17 mouse cellular contexts compared by ENCODE assay signal in genomic region chr1:121136284-121136683, GRCm38 (mm10).
"Had no signal": no experiment of that assay in that cellular context is flagged by ENCODE, and none has a peak within 500 bp of the region (broad histone marks: within the 10 kb centered on the region; RNA-seq: fewer than 3 reads in every experiment).

No protein-coding gene starts in this region.

- H3K36me3 ChIP-seq: lung, embryonic 15.5 days; midbrain, embryonic 13.5 days; midbrain, embryonic 15.5 days; neural tube, embryonic 12.5 days; stomach, embryonic 15.5 days had no signal

- DNase-seq: lung, adult 2 months; lung, postnatal 14 days; lung, postnatal 36 days; right cerebral cortex, postnatal 14 days; thymus, adult 18-20 months; thymus, postnatal 25 days; thymus, postnatal 4 days had no signal

- H3K27ac ChIP-seq: lung, embryonic 15.5 days; macrophage; midbrain, embryonic 13.5 days; midbrain, embryonic 15.5 days; neural tube, embryonic 12.5 days; stomach, embryonic 15.5 days; stomach, postnatal 0 days had no signal

- H3K9me3 ChIP-seq: lung, embryonic 15.5 days; megakaryocyte, embryonic 14.5 days; midbrain, embryonic 13.5 days; midbrain, embryonic 15.5 days; neural tube, embryonic 12.5 days; stomach, embryonic 15.5 days had no signal

- H3K4me1 ChIP-seq: lung, embryonic 15.5 days; megakaryocyte, embryonic 14.5 days; midbrain, embryonic 13.5 days; midbrain, embryonic 15.5 days; neural tube, embryonic 12.5 days; stomach, embryonic 15.5 days had no signal

- H3K4me3 ChIP-seq: lung, embryonic 15.5 days; megakaryocyte, embryonic 14.5 days; midbrain, embryonic 13.5 days; midbrain, embryonic 15.5 days; neural tube, embryonic 12.5 days; stomach, embryonic 15.5 days had no signal

- H3K4me2 ChIP-seq: lung, embryonic 15.5 days; midbrain, embryonic 11.5 days; midbrain, embryonic 13.5 days; midbrain, embryonic 15.5 days; neural tube, embryonic 12.5 days; stomach, embryonic 15.5 days had no signal

- H3K27me3 ChIP-seq: lung, embryonic 15.5 days; megakaryocyte, embryonic 14.5 days; midbrain, embryonic 13.5 days; midbrain, embryonic 15.5 days; neural tube, embryonic 12.5 days; stomach, embryonic 15.5 days had no signal

- ATAC-seq: lung, postnatal 0 days; midbrain, embryonic 13.5 days; midbrain, embryonic 15.5 days had no signal

- H3K9ac ChIP-seq: lung, embryonic 15.5 days; midbrain, embryonic 13.5 days; midbrain, embryonic 15.5 days; neural tube, embryonic 12.5 days; stomach, embryonic 15.5 days had no signal
